Mouse (Mus musculus) liver, postnatal 0 days (tissue): Measurements from ENCODE around the gene Dtnb. TPM values are rescaled to one million over a fixed set of nuclear protein-coding genes. Genes with fewer than 3 reads are reported as not detected.

Source experiments
- ATAC-seq: fragments of 200-750 bp; cut with Nextera tagmentation; 2 replicates; pipeline ENCODE4 v1.8.0; 2017; ENCODE audit warnings: mild to moderate bottlenecking, moderate library complexity
- DNase-seq: peaks from one replicate; pipeline ENCODE4 v3.0.0-alpha.2; 2016
- H3K27ac ChIP-seq: fragments of 300-500 bp; sonication (generic); 2 replicates; pipeline ENCODE4 v1.5.1; 2014; ENCODE audit warnings: antibody characterized with exemption, moderate library complexity, mild to moderate bottlenecking, low read depth
- H3K27me3 ChIP-seq: fragments of 300-500 bp; sonication (generic); 2 replicates; pipeline ENCODE4 v1.6.1; 2014; ENCODE audit warnings: low read length, control low read depth, mixed read lengths; ENCODE audit not compliant: insufficient read depth
- H3K36me3 ChIP-seq: fragments of 300-500 bp; sonication (generic); replicated peaks from 2 replicates; pipeline ENCODE4 v1.6.1; 2014; ENCODE audit warnings: mild to moderate bottlenecking, control low read depth, low read length, moderate library complexity, mixed read lengths; ENCODE audit not compliant: insufficient read depth
- H3K4me1 ChIP-seq: fragments of 300-500 bp; sonication (generic); 2 replicates; pipeline ENCODE4 v1.6.1; 2014; ENCODE audit warnings: antibody characterized with exemption, mild to moderate bottlenecking, control low read depth; ENCODE audit not compliant: insufficient read depth
- H3K4me2 ChIP-seq: fragments of 300-500 bp; sonication (generic); 2 replicates; pipeline ENCODE4 v1.6.1; 2014; ENCODE audit warnings: low read depth, mild to moderate bottlenecking, low read length, moderate library complexity, mixed read lengths
- H3K4me3 ChIP-seq: fragments of 300-500 bp; sonication (generic); 2 replicates; pipeline ENCODE4 v1.5.1; 2014; ENCODE audit warnings: low read depth, low read length
- H3K9ac ChIP-seq: fragments of 300-500 bp; sonication (generic); replicated peaks from 2 replicates; pipeline ENCODE4 v1.6.1; 2014; ENCODE audit warnings: mild to moderate bottlenecking, moderate library complexity
- H3K9me3 ChIP-seq: fragments of 300-500 bp; sonication (generic); 2 replicates; pipeline ENCODE4 v1.6.1; 2016; ENCODE audit warnings: mild to moderate bottlenecking, control low read depth, low read length, mixed read lengths
- CTCF ChIP-seq: sonication (generic); IDR thresholded peaks from 2 replicates; pipeline ENCODE4 v1.5.1; 2016; ENCODE audit warnings: antibody characterized with exemption, low read depth
- EP300 ChIP-seq: IDR thresholded peaks from 2 replicates; pipeline ENCODE4 v1.6.1; 2016; ENCODE audit warnings: antibody characterized with exemption, low read depth, mild to moderate bottlenecking
- WGBS: fragments of 180-500 bp; shearing (Covaris S2); extraction: QIAGEN DNeasy Blood & Tissue Kit; methylation state at CpG from one replicate; pipeline ENCODE4 v1.1.7; 2014; ENCODE audit not compliant: insufficient replicate concordance; 5-methylcytosine and 5-hydroxymethylcytosine counted together
- polyA plus RNA-seq: library from polyadenylated mRNA; unstranded; fragments of >200 nt; fragmentation: Nextera tagmentation; extraction: Ambion mirVana; gene quantifications from 2 replicates; pipeline ENCODE4 v1.2.1, GENCODE M21; 2015

Dtnb gene
- polyA plus RNA-seq, 1 experiment from 2014 or later = 15.7 TPM

DNA sequence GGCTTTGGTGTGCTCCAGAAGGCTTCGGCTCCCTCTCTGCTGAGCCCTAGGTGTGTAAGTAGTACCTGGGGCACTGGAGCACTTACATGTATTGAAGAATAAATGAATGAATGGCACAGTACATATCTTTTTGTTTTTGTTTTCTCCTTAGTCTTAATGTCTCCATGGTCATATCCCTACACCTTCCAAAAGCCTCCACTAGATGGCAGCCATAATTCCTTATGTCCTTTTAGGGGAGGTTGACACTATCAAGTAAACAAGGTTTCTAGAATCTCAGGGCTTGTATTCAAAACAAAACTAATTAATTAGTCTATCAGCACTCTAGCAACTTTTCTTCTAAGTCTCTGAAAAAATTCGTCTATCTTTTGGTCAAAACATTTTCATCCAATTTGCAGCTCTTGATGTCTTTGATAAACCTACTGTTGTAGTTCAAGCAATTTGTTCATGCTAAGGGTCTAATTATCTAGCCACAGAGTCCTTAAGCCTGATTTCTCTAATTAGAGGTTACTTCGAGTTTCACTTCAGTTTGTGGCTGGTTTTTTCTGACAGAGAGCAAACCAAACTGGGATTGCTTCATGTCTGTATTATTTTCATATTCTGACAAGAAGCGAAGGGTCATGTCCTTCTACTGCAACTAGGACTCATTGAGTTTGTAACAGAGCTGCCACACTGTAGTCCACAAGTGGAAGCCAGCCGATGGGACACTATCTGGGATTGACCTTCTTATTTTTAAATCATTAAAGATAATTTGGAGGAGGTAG lies 123.7 kb downstream of the Dtnb start:
- DNase-seq = no peak

DNA sequence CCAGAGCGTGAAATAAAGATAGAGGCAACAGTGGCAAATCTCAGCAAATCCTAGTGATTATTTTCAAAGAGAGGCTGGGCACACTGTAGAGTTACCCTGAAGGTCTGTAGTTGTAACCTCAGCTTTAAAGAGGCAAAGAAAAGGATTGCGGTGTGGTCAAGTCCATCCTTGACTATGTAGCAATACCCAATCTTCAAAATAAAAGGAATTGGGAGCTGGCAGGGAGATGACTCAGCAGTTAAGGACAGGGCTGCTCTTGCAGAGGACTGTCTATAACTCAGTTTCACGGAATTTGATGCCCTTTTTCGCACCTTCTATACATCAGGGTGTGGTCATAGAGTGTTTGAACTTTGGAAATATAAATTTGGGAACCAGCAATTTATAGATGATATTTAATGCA lies 128.3 kb downstream of the Dtnb start:
- Histone ChIP-seq H3K4me3 (no peak overlapping the region), H3K9ac (no peak overlapping the region), H3K27me3 (no peaks in the 10 kb centered on the region), H3K4me2 (no peak overlapping the region), H3K36me3 (no peaks in the 10 kb centered on the region), H3K27ac (no peak overlapping the region), H3K4me1 (0 out of 2 replicates have a peak, but pooled peaks cover 4% of the 10 kb centered on the region), H3K9me3 (no peaks in the 10 kb centered on the region)
- WGBS = 71% methylated on average over 4 of the region's 4 CpGs
- ATAC-seq (no peak), DNase-seq (no peak)
- no peak for TF ChIP-seq CTCF
- TF ChIP-seq EP300 = no peak

More for the DNA sequence above, 123.7 kb downstream of the Dtnb start:
- TF ChIP-seq CTCF = peak; percentile 75
- no peak for TF ChIP-seq EP300
- no peak overlapping the region for H3K9ac ChIP-seq
- no peaks in the 10 kb centered on the region for H3K27me3 ChIP-seq
- H3K4me3 ChIP-seq = no peak overlapping the region
- 0 out of 2 replicates have a peak, but pooled peaks cover 4% of the 10 kb centered on the region for H3K4me1 ChIP-seq
- WGBS = 51% methylated on average over 5 of the region's 5 CpGs
- no peaks in the 10 kb centered on the region for H3K36me3 ChIP-seq
- peak; percentile 43; the same call in 1 of the 2 replicates for ATAC-seq
- H3K9me3 ChIP-seq = no peaks in the 10 kb centered on the region
- no peak overlapping the region for H3K4me2 ChIP-seq
- H3K27ac ChIP-seq = no peak overlapping the region

DNA sequence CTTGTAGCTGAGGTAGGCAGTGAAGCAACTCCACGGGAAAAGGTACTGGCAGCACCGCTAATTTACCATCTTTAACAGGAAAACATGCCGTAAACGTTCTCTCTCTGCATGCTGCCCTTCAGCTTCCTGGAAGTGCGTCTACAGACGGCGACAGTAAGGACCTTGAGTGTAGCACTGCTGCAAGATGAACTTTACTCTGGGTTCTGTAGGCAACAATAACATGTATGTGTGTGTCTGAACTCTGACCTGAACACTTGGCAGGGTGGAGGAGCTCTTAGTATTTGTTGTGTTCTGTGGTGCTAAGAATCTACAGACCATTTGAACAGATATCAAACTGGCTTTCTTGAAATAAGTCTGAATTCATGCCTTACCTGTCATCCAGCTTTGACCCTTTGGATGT lies 130.7 kb downstream of the Dtnb start:
- WGBS = 63% methylated on average over 7 of the region's 7 CpGs
- Histone ChIP-seq H3K27me3 (no peaks in the 10 kb centered on the region), H3K4me3 (no peak overlapping the region), H3K4me2 (no peak overlapping the region), H3K27ac (peak overlapping the region; percentile 52; the same call in 1 of the 2 replicates), H3K9ac (no peak overlapping the region), H3K9me3 (no peaks in the 10 kb centered on the region), H3K36me3 (no peaks in the 10 kb centered on the region), H3K4me1 (0 out of 2 replicates have a peak, but pooled peaks cover 4% of the 10 kb centered on the region)
- DNase-seq (no peak), ATAC-seq (peak; percentile 86)
- TF ChIP-seq CTCF (no peak), EP300 (no peak)

DNA sequence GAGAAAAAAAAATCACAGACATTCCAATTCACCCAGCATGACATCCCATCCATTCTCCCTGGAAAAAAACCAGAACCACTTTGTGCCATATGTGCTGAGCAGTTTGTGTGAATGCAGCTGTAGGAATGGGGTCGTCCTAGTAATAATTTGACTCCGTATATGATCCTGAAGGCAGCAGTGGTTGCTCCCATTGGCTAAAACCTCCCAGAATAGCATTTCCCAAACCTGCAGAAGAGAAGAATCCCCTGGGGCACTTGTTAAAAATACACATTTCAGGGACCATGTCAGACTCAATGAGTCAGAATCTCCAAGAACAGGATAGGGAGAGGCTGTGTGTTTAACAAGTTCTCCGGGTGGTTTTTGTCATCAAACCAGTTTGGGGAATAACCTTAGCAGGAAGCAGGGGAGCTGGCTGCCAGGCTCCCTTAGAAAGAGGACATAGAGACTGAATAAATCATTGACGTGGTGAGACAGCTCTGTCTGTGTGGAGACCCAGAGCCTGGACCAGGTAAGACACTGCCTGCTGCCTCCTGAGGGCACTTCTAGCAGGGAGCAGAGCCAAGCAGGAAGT lies 147.1 kb downstream of the Dtnb start:
- WGBS = 78% methylated on average over 4 of the region's 4 CpGs
- no peaks in the 10 kb centered on the region for H3K27me3 ChIP-seq
- no peak overlapping the region for H3K4me2 ChIP-seq
- no peaks in the 10 kb centered on the region for H3K9me3 ChIP-seq
- no peak overlapping the region for H3K9ac ChIP-seq
- peaks cover 3% of the 10 kb centered on the region; the same call in 1 of the 2 replicates for H3K36me3 ChIP-seq
- TF ChIP-seq CTCF (no peak), EP300 (no peak)
- no peak overlapping the region for H3K4me3 ChIP-seq
- DNase-seq (no peak), ATAC-seq (no peak)
- no peak overlapping the region for H3K27ac ChIP-seq
- no peaks in the 10 kb centered on the region for H3K4me1 ChIP-seq

DNA sequence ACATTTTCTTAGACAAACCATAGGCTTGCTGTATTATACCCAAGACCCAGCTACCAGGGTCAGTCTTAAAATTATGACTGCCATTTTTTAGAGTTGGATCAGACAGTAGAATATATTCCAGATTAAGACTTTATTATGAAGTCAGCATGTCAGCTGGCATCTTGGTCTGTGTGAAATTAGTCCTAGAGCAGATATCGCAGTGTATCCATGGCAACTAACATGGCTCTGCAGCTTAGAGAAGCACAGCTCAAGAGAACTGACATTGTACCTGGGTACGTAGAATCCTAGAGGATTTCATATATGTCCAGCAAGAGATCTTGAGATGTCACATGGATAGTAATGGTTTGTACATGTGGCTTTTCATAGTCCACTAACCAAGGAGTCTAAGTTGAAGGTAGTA lies 148.3 kb downstream of the Dtnb start:
- WGBS = 97% methylated on average over 2 of the region's 2 CpGs
- no peak for ATAC-seq
- TF ChIP-seq EP300 = no peak
- TF ChIP-seq CTCF = no peak

DNA sequence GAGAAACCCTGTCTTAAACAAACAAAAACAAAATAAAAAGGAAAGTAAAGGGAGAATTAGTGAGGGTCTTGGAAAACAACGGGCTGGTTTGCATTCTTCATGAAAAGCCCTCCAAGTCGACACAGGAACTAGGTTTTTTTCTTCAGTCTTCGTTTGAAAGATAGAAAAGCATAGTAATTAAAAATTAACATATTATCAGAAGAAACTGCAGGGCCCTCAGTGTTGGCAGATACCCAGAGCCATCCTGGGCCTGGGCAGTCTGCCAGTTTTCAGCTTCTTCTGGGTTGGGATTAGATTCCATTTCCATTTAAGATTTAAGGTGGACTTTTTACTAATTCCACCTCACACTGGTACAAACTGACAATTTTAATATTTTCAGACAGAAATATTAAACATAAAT lies 151.6 kb downstream of the Dtnb start:
- ATAC-seq = no peak
- no peak for TF ChIP-seq CTCF
- no peak for TF ChIP-seq EP300
- Histone ChIP-seq H3K4me1 (no peaks in the 10 kb centered on the region), H3K9me3 (no peaks in the 10 kb centered on the region), H3K36me3 (peaks cover 3% of the 10 kb centered on the region; the same call in 1 of the 2 replicates), H3K27me3 (no peaks in the 10 kb centered on the region), H3K4me2 (no peak overlapping the region), H3K9ac (no peak overlapping the region), H3K27ac (no peak overlapping the region), H3K4me3 (no peak overlapping the region)
- DNase-seq = peak; percentile 25
- WGBS = 59% methylated on average over 3 of the region's 3 CpGs

More for the DNA sequence above, 148.3 kb downstream of the Dtnb start:
- no peak overlapping the region for H3K4me2 ChIP-seq
- H3K9ac ChIP-seq = no peak overlapping the region
- H3K4me1 ChIP-seq = no peaks in the 10 kb centered on the region
- DNase-seq = no peak
- H3K9me3 ChIP-seq = no peaks in the 10 kb centered on the region
- no peak overlapping the region for H3K27ac ChIP-seq
- no peak overlapping the region for H3K4me3 ChIP-seq
- H3K27me3 ChIP-seq = no peaks in the 10 kb centered on the region
- peaks cover 3% of the 10 kb centered on the region; the same call in 1 of the 2 replicates for H3K36me3 ChIP-seq
